Mouse (Mus musculus): ENCODE measurements at regions not wholly inside any gene's neighbourhood (a gene's known extent, or its start where the extent isn't known, plus 50 kb on each side); places are given as distances from the start of the nearest gene placed in this dataset.

DNA sequence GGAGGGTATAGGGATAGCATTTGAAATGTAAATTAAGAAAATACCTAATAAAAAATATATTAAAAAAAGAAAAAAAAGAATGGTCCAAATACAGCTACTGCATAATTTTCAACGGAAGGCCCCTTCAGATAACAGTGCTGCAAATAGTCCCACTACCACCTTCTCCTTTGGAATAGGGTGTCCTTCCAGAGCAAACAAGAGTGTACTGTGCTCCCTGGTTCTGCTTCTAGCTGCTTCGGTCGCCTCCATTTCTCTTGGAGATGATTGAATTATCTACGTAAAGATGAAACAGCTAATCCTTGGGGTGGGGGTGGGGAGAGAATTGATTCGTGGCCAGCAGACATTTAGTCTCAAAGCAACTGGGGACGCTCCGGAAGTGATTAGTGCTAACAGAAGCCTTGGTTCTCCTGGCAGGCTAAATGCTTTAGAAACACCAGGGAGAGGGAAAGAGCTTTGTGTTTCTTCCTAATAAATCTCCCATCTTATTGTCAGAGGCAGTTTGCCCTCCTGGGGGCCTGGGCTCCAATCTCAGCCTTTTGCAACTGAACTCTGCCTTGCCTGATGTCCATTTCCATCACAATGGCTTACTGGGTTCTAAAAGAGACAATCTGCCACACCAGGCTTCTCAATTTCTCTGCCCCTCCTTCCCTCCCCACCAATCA is 184.5 kb upstream of the Tbl1xr1 start:
- TF ChIP-seq CTCF (IDR thresholded peaks at IDR 0.05): no peak
- no peak for TF ChIP-seq POLR2A (IDR thresholded peaks at IDR 0.05; ENCODE audit: insufficient read depth, low read depth, low read length)
